Mouse (Mus musculus) myocyte (in vitro differentiated cells): ENCODE results near the gene Clp1.

ENCODE experiments used
- MAX ChIP-seq: IDR thresholded peaks from one replicate; pipeline ENCODE4 v1.6.1; 2011; ENCODE audit warnings: low read depth, mild to moderate bottlenecking, control low read depth
- POLR2AphosphoS2 ChIP-seq: IDR thresholded peaks from one replicate; pipeline ENCODE4 v1.6.1; 2011; ENCODE audit warnings: low read depth, control low read depth; ENCODE audit not compliant: insufficient read length

DNA sequence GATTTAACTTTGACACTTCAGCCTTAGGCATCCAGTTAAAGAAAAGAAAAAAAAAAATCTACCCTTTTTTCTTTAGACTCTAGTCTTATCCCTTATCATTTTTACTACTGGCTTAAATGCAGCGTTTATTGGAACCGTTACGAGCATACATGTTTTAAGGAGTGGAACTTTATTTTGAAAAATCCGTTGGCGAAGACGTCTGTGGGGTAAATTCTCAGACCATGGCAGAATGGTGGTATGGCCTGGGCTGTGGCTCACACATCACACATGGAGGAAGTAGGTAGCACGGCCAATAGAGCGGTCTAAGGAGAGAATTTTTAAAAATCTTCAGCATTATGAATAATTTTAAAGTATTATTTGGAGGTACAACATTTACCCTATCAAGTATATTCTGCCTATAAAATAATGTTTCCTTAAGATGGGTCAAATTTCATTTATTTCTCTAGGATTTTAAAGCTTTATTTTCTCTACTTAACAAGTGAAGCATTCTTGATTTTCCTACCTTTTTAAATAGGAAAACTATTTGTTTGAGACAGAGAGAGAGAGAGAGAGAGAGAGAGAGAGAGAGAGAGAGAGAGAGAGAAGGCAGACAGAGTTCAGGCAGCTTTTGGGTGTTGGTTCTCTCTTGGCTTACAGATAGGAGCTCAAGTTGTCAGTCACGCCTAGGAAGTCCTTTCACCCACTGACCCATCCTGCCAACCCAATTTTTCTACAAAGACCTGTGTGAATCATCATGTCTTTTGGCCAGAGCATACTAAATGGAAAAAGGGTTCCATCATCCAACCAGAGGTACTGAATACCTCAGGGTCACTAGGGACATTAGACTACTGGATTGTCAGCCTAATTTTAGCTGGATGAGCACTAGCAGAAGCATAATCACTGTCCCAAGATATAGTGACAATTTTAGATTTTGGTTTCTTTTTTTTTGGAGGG, 10.5 kb downstream of the Clp1 start:
- no peak for TF ChIP-seq MAX
- no peak for TF ChIP-seq POLR2AphosphoS2
